Mouse (Mus musculus): ENCODE measurements around the gene Atcay.

The Atcay gene

GRCm38 (mm10) chr10:81266211-81267105 lies 35.8 kb upstream of the Atcay start, which contains the start of the genes Mrpl54 and Apba3:
Mrpl54 (minus strand) TSS chr10:81266934.
Apba3 (plus strand) TSS chr10:81266960.
- peak within 1 kb of the TSS; percentile 94 for H3K4me3 ChIP-seq (replicated peaks; ENCODE audit: low read length)
- TF ChIP-seq CTCF (conservative IDR thresholded peaks at IDR 0.05; ENCODE audit: low read length) (no peak), POU5F1 (IDR thresholded peaks at IDR 0.05; ENCODE audit: borderline replicate concordance, low read length) (no peak), NANOG (IDR thresholded peaks at IDR 0.05; ENCODE audit: borderline replicate concordance, low read length) (no peak)

GRCm38 (mm10) chr10:81265540-81265939 lies 34.9 kb upstream of the Atcay start:
- Histone ChIP-seq H3K9me3 (ENCODE audit: low read length) (no peaks in the 10 kb centered on the region), H3K27me3 (ENCODE audit: insufficient read depth, low read length) (no peaks in the 10 kb centered on the region), H3K36me3 (ENCODE audit: insufficient read depth, low read length) (peaks cover 50% of the 10 kb centered on the region), H3K4me1 (replicated peaks; ENCODE audit: low read depth, low read length) (peaks cover 78% of the 10 kb centered on the region), H3K4me3 (replicated peaks; ENCODE audit: low read length) (peak overlapping the region; percentile 84)
- no peak for TF ChIP-seq CTCF (conservative IDR thresholded peaks at IDR 0.05; ENCODE audit: low read length)

More at GRCm38 (mm10) chr10:81266211-81267105, 35.8 kb upstream of the Atcay start, which contains the start of the genes Mrpl54 and Apba3:
- Histone ChIP-seq H3K4me1 (replicated peaks; ENCODE audit: low read depth, low read length) (peaks cover 78% of the 10 kb centered on the region), H3K36me3 (ENCODE audit: insufficient read depth, low read length) (peaks cover 59% of the 10 kb centered on the region), H3K9me3 (ENCODE audit: low read length) (no peaks in the 10 kb centered on the region), H3K27me3 (ENCODE audit: insufficient read depth, low read length) (no peaks in the 10 kb centered on the region)

GRCm38 (mm10) chr10:81261025-81261424 lies 30.4 kb upstream of the Atcay start:
- H3K27me3 ChIP-seq (ENCODE audit: insufficient read depth, low read length): peaks cover 41% of the 10 kb centered on the region
- TF ChIP-seq CTCF (conservative IDR thresholded peaks at IDR 0.05; ENCODE audit: low read length): no peak
- no peak for TF ChIP-seq NANOG (IDR thresholded peaks at IDR 0.05; ENCODE audit: borderline replicate concordance, low read length)
- no peak for TF ChIP-seq POU5F1 (IDR thresholded peaks at IDR 0.05; ENCODE audit: borderline replicate concordance, low read length)
- H3K4me3 ChIP-seq (replicated peaks; ENCODE audit: low read length): 0 out of 2 replicates have a peak overlapping the region, but pooled peaks have one; percentile 7
- peaks cover 86% of the 10 kb centered on the region for H3K4me1 ChIP-seq (replicated peaks; ENCODE audit: low read depth, low read length)
- peaks cover 40% of the 10 kb centered on the region for H3K36me3 ChIP-seq (ENCODE audit: insufficient read depth, low read length)
- H3K9me3 ChIP-seq (ENCODE audit: low read length): no peaks in the 10 kb centered on the region

- Histone ChIP-seq H3K27me3 (ENCODE audit: insufficient read depth, low read length) (peaks cover 52% of the 10 kb centered on the region), H3K4me3 (replicated peaks; ENCODE audit: low read length) (no peak overlapping the region), H3K4me1 (replicated peaks; ENCODE audit: low read depth, low read length) (peaks cover 69% of the 10 kb centered on the region), H3K9me3 (ENCODE audit: low read length) (no peaks in the 10 kb centered on the region), H3K36me3 (ENCODE audit: insufficient read depth, low read length) (peaks cover 27% of the 10 kb centered on the region)
- TF ChIP-seq POU5F1 (IDR thresholded peaks at IDR 0.05; ENCODE audit: borderline replicate concordance, low read length) (no peak), CTCF (conservative IDR thresholded peaks at IDR 0.05; ENCODE audit: low read length) (no peak), NANOG (IDR thresholded peaks at IDR 0.05; ENCODE audit: borderline replicate concordance, low read length) (no peak)
These were observed 28.7 kb upstream of the Atcay start for GRCm38 (mm10) chr10:81259225-81259884.

GRCm38 (mm10) chr10:81257158-81258039 lies 26.8 kb upstream of the Atcay start:
- H3K4me3 ChIP-seq (replicated peaks; ENCODE audit: low read length): peak overlapping the region; percentile 83
- H3K36me3 ChIP-seq (ENCODE audit: insufficient read depth, low read length): peaks cover 8% of the 10 kb centered on the region; the same call in 1 of the 2 replicates
- H3K9me3 ChIP-seq (ENCODE audit: low read length): no peaks in the 10 kb centered on the region
- H3K27me3 ChIP-seq (ENCODE audit: insufficient read depth, low read length): peaks cover 72% of the 10 kb centered on the region
- peaks cover 63% of the 10 kb centered on the region for H3K4me1 ChIP-seq (replicated peaks; ENCODE audit: low read depth, low read length)
- TF ChIP-seq CTCF (conservative IDR thresholded peaks at IDR 0.05; ENCODE audit: low read length) (no peak), POU5F1 (IDR thresholded peaks at IDR 0.05; ENCODE audit: borderline replicate concordance, low read length) (no peak), NANOG (IDR thresholded peaks at IDR 0.05; ENCODE audit: borderline replicate concordance, low read length) (no peak)

GRCm38 (mm10) chr10:81254886-81255285 lies 24.3 kb upstream of the Atcay start:
- H3K9me3 ChIP-seq (ENCODE audit: low read length): no peaks in the 10 kb centered on the region
- no peaks in the 10 kb centered on the region for H3K36me3 ChIP-seq (ENCODE audit: insufficient read depth, low read length)
- H3K4me1 ChIP-seq (replicated peaks; ENCODE audit: low read depth, low read length): peaks cover 59% of the 10 kb centered on the region
- H3K4me3 ChIP-seq (replicated peaks; ENCODE audit: low read length): no peak overlapping the region
- TF ChIP-seq CTCF (conservative IDR thresholded peaks at IDR 0.05; ENCODE audit: low read length): no peak
- TF ChIP-seq POU5F1 (IDR thresholded peaks at IDR 0.05; ENCODE audit: borderline replicate concordance, low read length): no peak
- no peak for TF ChIP-seq NANOG (IDR thresholded peaks at IDR 0.05; ENCODE audit: borderline replicate concordance, low read length)
- peaks cover 81% of the 10 kb centered on the region for H3K27me3 ChIP-seq (ENCODE audit: insufficient read depth, low read length)

GRCm38 (mm10) chr10:81252424-81253419 lies 22.1 kb upstream of the Atcay start, which contains the start of gene Matk:
Matk (plus strand) TSS chr10:81252935.
- peaks cover 59% of the 10 kb centered on the region for H3K27me3 ChIP-seq (ENCODE audit: insufficient read depth, low read length)
- H3K4me3 ChIP-seq (replicated peaks; ENCODE audit: low read length): peak within 1 kb of the TSS; percentile 58
- 0 out of 2 replicates have a peak, but pooled peaks have one; percentile 3 for TF ChIP-seq CTCF (conservative IDR thresholded peaks at IDR 0.05; ENCODE audit: low read length)
- no peak for TF ChIP-seq NANOG (IDR thresholded peaks at IDR 0.05; ENCODE audit: borderline replicate concordance, low read length)
- no peaks in the 10 kb centered on the region for H3K36me3 ChIP-seq (ENCODE audit: insufficient read depth, low read length)
- H3K4me1 ChIP-seq (replicated peaks; ENCODE audit: low read depth, low read length): peaks cover 58% of the 10 kb centered on the region
- no peaks in the 10 kb centered on the region for H3K9me3 ChIP-seq (ENCODE audit: low read length)

Measured in E14TG2a.4 (cell line).